Mouse (Mus musculus): ENCODE data around the gene Gjd2. TPM values are rescaled to one million over a fixed set of nuclear protein-coding genes. Genes with fewer than 3 reads are reported as not detected.

Gjd2 gene
- 0.18 TPM in 1 of 2 replicates, not detected in the other for polyA plus RNA-seq (2015; fragmentation: Nextera tagmentation; extraction: Ambion mirVana)

DNA sequence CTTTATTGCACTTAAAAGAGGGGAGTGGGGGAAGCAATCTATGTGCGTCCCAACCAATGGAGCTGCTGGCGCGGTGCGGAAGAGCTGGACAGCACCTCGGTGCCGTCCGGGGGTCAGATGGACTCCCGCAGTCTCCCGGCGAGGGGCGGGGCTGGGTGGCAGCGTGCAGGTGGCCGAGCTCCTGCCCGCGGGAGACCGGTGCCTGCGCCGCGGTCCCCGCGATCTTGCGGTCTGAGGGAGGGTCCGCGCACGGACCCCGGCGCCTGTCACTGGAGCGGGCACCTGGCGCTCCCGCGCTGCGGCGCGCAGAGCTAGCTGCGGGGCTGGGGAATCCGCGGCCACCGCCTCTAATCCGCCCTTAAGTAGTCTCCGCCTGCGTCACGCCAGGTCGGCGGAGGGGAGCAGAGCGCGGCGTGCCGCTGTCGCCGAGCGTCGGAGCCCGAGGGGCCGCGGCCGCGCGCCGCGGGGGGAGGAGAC is at the start of gene Gjd2:
Gjd2 (minus strand) TSS at position 325 of the 477 bp plus-strand sequence.
- Histone ChIP-seq H3K27me3 (peaks cover 71% of the 10 kb centered on the region), H3K9me3 (no peaks in the 10 kb centered on the region), H3K4me1 (peaks cover 9% of the 10 kb centered on the region), H3K9ac (0 out of 2 replicates have a peak within 1 kb of the TSS, but pooled peaks have one; percentile 3), H3K4me2 (peak within 1 kb of the TSS; percentile 69), H3K4me3 (peak within 1 kb of the TSS; percentile 45), H3K36me3 (no peaks in the 10 kb centered on the region), H3K27ac (no peak within 1 kb of the TSS)
- no peak for ATAC-seq (ENCODE audit: insufficient number of reproducible peaks, insufficient read depth, low FRiP score, low TSS enrichment, low read depth)
- WGBS, result 0% methylated on average over 56 of the region's 60 CpGs

DNA sequence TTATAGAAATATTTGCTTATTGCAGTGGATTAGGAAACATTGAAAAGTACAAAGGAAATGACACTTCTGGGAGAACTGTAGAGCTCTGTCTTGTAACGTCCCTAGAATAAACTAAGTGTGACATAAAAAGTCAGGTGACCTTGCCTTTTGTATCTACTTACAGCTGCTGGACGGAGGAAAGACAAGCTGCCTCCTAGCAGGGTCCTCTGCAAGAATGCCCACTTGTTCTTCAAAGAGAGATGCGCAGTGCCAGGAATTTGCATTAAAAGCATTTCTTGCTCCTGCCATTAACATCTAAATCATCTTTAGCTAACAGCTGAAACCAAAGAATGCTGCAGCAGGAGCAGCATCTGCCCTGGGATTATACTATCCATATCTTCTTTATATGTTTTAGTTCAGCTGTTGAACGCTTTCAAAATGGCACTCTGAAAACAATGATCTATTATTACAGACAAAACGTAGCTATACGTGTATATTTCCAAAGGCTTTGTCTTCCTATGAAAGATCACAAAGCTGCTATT is 46.7 kb upstream of the Gjd2 start:
- H3K27ac ChIP-seq, result no peak overlapping the region
- H3K4me1 ChIP-seq, result peaks cover 7% of the 10 kb centered on the region
- no peaks in the 10 kb centered on the region for H3K36me3 ChIP-seq
- no peak overlapping the region for H3K4me3 ChIP-seq
- H3K27me3 ChIP-seq, result 0 out of 2 replicates have a peak, but pooled peaks cover 3% of the 10 kb centered on the region
- WGBS, result 47% methylated on average over 6 of the region's 6 CpGs
- no peak for ATAC-seq (ENCODE audit: insufficient number of reproducible peaks, insufficient read depth, low FRiP score, low TSS enrichment, low read depth)
- H3K4me2 ChIP-seq, result no peak overlapping the region
- no peak overlapping the region for H3K9ac ChIP-seq
- H3K9me3 ChIP-seq, result no peaks in the 10 kb centered on the region

DNA sequence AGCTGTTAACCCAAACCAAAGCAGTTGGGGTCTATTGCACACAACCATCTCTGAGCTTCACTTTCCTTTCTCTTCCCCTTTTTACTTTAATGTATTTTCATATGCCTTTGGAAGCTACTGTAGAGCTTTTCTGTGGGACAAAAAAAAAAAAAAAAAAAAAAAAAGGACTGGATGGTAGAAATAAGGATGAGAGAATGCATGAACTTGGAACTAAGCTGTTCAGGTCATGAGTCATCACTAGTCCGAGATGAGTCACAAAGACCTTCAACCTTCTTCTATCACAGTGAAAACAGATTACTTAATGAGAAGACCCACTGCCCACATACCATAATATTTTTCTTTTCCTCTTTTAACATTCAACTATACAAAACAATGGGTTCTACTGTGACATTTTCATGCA is 46.2 kb upstream of the Gjd2 start:
- Histone ChIP-seq H3K27ac (no peak overlapping the region), H3K4me2 (no peak overlapping the region), H3K9me3 (no peaks in the 10 kb centered on the region), H3K9ac (no peak overlapping the region), H3K4me1 (peaks cover 7% of the 10 kb centered on the region), H3K36me3 (no peaks in the 10 kb centered on the region), H3K27me3 (0 out of 2 replicates have a peak, but pooled peaks cover 3% of the 10 kb centered on the region), H3K4me3 (no peak overlapping the region)
- WGBS, result 81% methylated on average over 1 of the region's 1 CpGs
- no peak for ATAC-seq (ENCODE audit: insufficient number of reproducible peaks, insufficient read depth, low FRiP score, low TSS enrichment, low read depth)

DNA sequence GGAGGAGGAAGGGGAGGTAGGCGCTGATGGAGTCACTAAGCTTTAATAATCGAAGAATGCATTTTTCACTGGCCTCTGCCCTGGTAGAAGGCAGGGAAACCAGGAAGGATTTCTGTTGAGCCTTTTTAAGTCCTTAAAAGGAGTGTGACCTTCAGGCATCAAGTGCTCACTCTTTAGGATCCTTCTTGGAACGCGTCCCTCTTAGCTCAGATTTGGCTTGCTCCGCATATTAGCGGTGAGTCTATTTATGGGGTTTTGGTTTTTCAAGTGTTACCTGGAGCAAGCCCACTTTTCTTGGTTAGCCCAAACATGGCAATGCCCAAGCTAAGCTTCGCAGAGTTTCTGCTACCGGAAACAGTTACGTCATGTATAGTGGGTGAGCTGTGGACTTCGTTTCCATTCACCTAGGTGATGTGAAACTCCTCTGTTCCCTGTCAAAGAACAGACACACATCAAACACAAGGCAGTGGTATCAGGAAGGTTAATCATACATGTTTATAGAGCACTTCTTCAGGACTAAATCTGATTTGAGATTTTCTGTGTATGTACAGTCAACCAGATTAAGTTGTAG is 44.9 kb upstream of the Gjd2 start:
- no peak overlapping the region for H3K4me3 ChIP-seq

DNA sequence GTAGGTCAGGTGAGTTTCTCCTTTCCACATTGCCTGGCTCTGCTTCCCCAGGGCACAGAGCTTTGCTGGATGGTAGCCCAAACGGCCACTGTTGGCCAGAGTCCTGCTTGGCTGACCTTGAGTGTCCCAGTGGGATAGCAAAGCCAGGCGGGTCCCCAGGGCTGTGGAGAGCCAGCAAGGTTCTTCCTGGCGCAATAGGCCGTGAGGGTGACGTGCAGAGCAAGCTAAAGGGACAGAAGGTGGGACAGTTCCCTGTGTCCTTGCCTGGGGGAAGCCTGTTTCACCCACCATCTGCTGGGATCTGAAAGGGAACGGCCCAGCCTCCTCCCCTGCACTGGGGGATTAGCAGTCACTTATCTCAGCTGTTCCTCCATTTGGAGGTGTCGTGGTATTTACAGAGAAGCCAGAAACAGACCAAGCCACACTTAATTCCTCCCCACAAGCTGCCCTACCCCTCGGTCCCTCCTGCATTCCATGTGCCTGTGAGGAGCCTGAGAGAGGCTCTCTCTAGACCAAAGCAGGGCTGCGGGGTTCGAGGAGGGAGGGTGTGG is 44.0 kb upstream of the Gjd2 start:
- no peak; the same call in 1 of the 2 replicates for ATAC-seq (ENCODE audit: insufficient number of reproducible peaks, insufficient read depth, low FRiP score, low TSS enrichment, low read depth)
- no peak overlapping the region for H3K4me3 ChIP-seq
- WGBS, result 25% methylated on average over 10 of the region's 10 CpGs
- H3K36me3 ChIP-seq, result no peaks in the 10 kb centered on the region
- no peak overlapping the region for H3K27ac ChIP-seq
- H3K27me3 ChIP-seq, result 0 out of 2 replicates have a peak, but pooled peaks cover 3% of the 10 kb centered on the region
- H3K9me3 ChIP-seq, result no peaks in the 10 kb centered on the region
- no peak overlapping the region for H3K9ac ChIP-seq
- H3K4me2 ChIP-seq, result no peak overlapping the region
- peaks cover 7% of the 10 kb centered on the region for H3K4me1 ChIP-seq

More for the DNA sequence above, 44.9 kb upstream of the Gjd2 start:
- no peaks in the 10 kb centered on the region for H3K36me3 ChIP-seq
- 85% methylated on average over 10 of the region's 10 CpGs for WGBS
- H3K9me3 ChIP-seq, result no peaks in the 10 kb centered on the region
- H3K27ac ChIP-seq, result no peak overlapping the region
- no peak for ATAC-seq (ENCODE audit: insufficient number of reproducible peaks, insufficient read depth, low FRiP score, low TSS enrichment, low read depth)
- H3K27me3 ChIP-seq, result 0 out of 2 replicates have a peak, but pooled peaks cover 3% of the 10 kb centered on the region
- H3K4me2 ChIP-seq, result no peak overlapping the region
- peaks cover 7% of the 10 kb centered on the region for H3K4me1 ChIP-seq
- H3K9ac ChIP-seq, result no peak overlapping the region

DNA sequence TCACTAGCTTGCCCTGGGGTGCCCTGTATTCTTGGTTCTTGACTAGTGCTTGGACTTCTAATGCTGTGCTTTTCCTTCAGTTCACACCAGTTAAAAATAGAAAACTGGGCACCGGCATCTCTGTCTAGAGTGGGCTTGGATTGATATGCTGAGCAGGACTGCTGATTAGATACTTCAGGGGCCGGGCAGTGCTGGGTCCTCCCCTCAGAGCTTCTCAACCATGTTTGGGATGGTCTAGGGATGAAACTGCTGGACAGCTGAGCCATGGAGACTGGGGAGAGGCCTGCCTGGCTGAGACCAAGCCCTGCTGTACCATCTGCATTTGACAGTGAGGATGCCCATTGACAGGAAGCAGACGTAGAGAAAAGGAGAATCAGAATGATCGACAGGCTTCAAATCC is 40.7 kb upstream of the Gjd2 start:
- Histone ChIP-seq H3K27me3 (0 out of 2 replicates have a peak, but pooled peaks cover 3% of the 10 kb centered on the region), H3K4me2 (no peak overlapping the region), H3K36me3 (no peaks in the 10 kb centered on the region), H3K4me1 (peaks cover 7% of the 10 kb centered on the region), H3K9me3 (no peaks in the 10 kb centered on the region), H3K9ac (no peak overlapping the region), H3K27ac (no peak overlapping the region), H3K4me3 (no peak overlapping the region)
- 86% methylated on average over 4 of the region's 4 CpGs for WGBS
- ATAC-seq (ENCODE audit: insufficient number of reproducible peaks, insufficient read depth, low FRiP score, low TSS enrichment, low read depth), result no peak

DNA sequence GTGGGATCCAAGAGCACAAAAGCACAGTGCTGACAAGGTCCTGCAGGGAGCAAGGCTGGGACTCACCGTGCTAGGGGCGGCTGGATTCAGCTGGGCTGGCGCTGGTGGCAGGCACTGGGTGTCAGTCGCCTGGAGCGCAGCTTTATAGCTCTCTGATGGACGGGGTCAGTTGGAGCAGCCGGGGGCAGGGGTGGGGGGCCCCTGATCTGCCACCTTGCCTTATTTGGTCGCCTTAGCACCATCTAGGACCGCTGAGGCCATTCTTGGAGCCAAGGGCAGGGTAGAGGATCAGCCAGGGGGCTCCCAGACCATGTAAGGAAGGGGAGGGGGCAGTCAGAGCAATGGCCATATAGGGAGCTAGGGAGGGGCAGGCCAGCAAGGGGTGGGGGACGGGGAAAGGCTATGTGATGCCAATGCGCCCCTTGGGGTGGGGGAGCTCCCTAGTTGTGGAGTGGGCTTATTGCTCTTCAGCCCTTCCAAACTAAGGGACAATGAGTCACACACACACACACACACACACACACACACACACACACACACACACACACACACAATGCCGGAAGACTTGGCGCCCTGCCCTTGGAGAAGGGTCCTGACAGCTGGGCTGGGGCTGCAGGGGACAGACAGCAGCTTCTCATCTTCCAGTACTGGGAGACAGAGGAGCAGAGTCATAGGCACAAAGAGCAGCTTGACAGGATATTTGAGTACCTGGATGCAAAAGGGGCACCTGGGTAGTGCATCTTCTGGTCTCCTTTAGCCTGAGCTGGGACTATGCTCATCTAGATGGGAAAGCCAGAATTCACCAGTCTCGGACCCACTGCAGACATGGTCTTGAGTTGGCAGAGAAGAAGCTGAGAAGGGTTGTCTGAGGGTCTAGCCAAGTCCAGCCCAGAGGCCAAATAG is 39.5 kb upstream of the Gjd2 start, which contains the start of gene Actc1:
Actc1 (minus strand) TSS at position 853 of the 903 bp plus-strand sequence.
- Histone ChIP-seq H3K27ac (no peak within 1 kb of the TSS), H3K27me3 (0 out of 2 replicates have a peak, but pooled peaks cover 3% of the 10 kb centered on the region), H3K9me3 (no peaks in the 10 kb centered on the region), H3K9ac (no peak within 1 kb of the TSS), H3K4me2 (no peak within 1 kb of the TSS), H3K4me1 (peaks cover 8% of the 10 kb centered on the region), H3K36me3 (no peaks in the 10 kb centered on the region), H3K4me3 (no peak within 1 kb of the TSS)
- ATAC-seq (ENCODE audit: insufficient number of reproducible peaks, insufficient read depth, low FRiP score, low TSS enrichment, low read depth), result peak; percentile 43; the same call in 1 of the 2 replicates
- 47% methylated on average over 14 of the region's 14 CpGs for WGBS

DNA sequence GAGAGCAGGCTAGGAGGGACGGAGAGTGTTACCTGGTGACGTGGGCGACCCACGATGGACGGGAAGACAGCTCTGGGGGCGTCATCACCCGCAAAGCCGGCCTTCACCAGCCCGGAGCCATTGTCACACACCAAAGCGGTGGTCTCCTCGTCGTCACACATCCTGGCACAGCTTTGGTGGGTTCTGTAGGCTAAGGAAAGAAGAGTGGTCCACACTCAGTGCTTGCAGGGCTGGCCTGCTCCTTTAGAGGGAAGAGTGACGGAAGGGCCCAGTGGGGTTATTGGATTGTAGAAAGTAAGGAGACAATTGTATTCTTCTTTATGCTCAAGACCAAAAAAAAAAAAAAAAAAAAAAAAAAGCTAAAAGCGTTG is 38.4 kb upstream of the Gjd2 start:
- Histone ChIP-seq H3K27me3 (no peaks in the 10 kb centered on the region), H3K9me3 (no peaks in the 10 kb centered on the region), H3K4me2 (no peak overlapping the region), H3K36me3 (no peaks in the 10 kb centered on the region), H3K27ac (no peak overlapping the region), H3K4me1 (peaks cover 8% of the 10 kb centered on the region), H3K4me3 (no peak overlapping the region), H3K9ac (no peak overlapping the region)
- 93% methylated on average over 14 of the region's 14 CpGs for WGBS
- ATAC-seq (ENCODE audit: insufficient number of reproducible peaks, insufficient read depth, low FRiP score, low TSS enrichment, low read depth), result no peak

DNA sequence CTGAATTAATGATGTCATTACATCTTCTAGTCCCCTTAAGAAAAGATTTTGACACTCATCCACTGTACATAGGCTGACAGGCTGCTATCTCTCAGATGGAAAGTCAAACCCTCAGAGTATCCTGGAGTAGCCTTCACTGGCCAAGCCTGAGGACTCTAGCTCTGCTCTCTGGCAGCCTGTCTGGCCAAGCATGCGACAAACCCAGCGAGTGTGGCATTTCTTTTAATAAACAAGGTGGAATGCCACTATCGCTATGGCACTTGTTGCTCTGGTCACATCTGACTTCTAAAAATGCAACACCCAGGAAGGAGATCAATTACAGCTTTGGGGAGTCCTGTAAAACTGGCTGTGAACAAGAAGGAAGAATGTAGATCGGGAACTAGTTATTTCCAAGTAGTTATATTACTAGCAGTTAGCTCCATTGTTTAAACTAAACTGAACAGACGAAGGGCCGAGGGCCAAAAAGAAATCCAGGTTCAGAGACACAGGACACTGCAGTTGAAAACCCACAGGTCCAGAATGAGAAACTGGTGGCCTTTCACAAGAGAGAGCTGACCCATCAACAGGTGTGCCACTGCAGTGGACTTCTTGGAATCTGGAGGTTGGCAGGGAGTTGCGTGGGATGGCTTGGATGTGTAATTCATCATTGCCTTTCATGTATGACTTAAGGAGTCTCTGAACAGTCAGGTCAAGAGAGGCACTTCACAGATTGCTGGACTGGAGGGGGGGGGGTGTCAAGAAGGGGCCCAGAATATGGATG is 37.9 kb upstream of the Gjd2 start:
- H3K4me2 ChIP-seq, result no peak overlapping the region
- no peak for ATAC-seq (ENCODE audit: insufficient number of reproducible peaks, insufficient read depth, low FRiP score, low TSS enrichment, low read depth)
- H3K4me3 ChIP-seq, result no peak overlapping the region
- no peak overlapping the region for H3K9ac ChIP-seq
- no peaks in the 10 kb centered on the region for H3K36me3 ChIP-seq
- no peaks in the 10 kb centered on the region for H3K9me3 ChIP-seq
- no peaks in the 10 kb centered on the region for H3K27me3 ChIP-seq
- H3K4me1 ChIP-seq, result peaks cover 8% of the 10 kb centered on the region
- no peak overlapping the region for H3K27ac ChIP-seq
- 90% methylated on average over 7 of the region's 7 CpGs for WGBS

DNA sequence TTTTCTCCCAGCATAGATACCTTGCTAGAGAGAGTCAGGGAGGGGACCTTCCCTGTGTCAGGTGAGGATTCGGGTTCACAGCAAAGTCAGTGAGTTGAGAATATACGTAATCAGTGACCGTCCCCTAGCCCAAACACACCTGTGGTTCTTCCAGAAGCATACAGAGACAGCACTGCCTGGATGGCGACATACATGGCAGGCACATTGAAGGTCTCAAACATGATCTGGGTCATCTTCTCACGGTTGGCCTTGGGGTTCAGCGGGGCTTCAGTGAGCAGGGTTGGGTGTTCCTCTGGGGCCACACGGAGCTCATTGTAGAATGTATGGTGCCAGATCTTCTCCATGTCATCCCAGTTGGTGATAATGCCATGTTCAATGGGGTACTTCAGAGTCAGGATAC is 36.7 kb upstream of the Gjd2 start:
- no peak overlapping the region for H3K27ac ChIP-seq
- H3K9ac ChIP-seq, result no peak overlapping the region
- peaks cover 8% of the 10 kb centered on the region for H3K4me1 ChIP-seq
- 92% methylated on average over 7 of the region's 7 CpGs for WGBS
- H3K4me3 ChIP-seq, result no peak overlapping the region
- H3K9me3 ChIP-seq, result no peaks in the 10 kb centered on the region
- no peaks in the 10 kb centered on the region for H3K27me3 ChIP-seq
- H3K4me2 ChIP-seq, result no peak overlapping the region
- no peak for ATAC-seq (ENCODE audit: insufficient number of reproducible peaks, insufficient read depth, low FRiP score, low TSS enrichment, low read depth)
- no peaks in the 10 kb centered on the region for H3K36me3 ChIP-seq

DNA sequence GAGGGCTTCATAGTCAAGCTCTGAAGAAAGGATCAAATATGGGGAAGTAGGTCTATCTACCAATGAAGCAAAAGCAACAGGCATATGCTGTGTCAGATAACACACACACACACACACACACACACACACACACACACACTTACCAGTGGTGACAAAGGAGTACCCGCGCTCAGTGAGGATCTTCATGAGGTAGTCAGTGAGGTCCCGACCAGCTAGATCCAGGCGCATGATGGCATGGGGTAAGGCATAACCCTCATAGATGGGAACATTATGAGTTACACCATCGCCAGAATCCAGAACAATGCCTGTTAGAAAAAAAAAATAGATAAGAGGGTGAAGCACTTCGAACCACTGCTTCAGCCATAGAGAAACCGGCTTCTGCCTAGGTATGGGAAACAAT is 36.0 kb upstream of the Gjd2 start:
- Histone ChIP-seq H3K9ac (no peak overlapping the region), H3K4me1 (peaks cover 8% of the 10 kb centered on the region), H3K27me3 (no peaks in the 10 kb centered on the region), H3K4me2 (no peak overlapping the region), H3K27ac (no peak overlapping the region), H3K36me3 (no peaks in the 10 kb centered on the region), H3K9me3 (no peaks in the 10 kb centered on the region), H3K4me3 (no peak overlapping the region)
- ATAC-seq (ENCODE audit: insufficient number of reproducible peaks, insufficient read depth, low FRiP score, low TSS enrichment, low read depth), result no peak
- WGBS, result 94% methylated on average over 7 of the region's 7 CpGs
